Mouse (Mus musculus) cerebellum, postnatal 36 days (tissue): Measurements from ENCODE around the gene Hspg2.

Experiments used
- DNase-seq, 2 experiments: peaks; one replicate each; pipeline ENCODE4 v3.0.0; 2021 to 2022; ENCODE audit warnings: mixed read lengths in 2 of 2

The Hspg2 gene

DNA sequence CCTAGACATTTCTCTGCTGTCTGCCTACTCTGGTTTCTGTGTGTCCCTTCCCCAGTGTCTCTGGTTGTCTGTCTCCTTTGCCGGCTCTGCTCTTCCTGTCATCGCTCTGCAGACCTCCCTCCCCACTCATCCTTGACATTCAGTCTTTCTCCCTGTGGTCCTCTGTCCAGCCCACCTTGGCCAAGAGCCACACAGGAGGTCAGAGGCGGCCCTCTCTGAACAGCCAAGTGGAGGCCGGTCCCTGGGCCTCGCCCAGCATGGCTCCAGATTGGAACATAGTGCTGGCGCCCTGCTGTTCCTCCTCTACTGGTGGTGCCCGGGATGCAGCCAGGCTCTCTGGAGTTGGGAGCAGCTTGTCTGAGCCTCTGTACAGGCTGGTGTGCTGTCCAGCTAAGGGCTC is 34.2 kb downstream of the Hspg2 start:
- DNase-seq, result no peak

DNA sequence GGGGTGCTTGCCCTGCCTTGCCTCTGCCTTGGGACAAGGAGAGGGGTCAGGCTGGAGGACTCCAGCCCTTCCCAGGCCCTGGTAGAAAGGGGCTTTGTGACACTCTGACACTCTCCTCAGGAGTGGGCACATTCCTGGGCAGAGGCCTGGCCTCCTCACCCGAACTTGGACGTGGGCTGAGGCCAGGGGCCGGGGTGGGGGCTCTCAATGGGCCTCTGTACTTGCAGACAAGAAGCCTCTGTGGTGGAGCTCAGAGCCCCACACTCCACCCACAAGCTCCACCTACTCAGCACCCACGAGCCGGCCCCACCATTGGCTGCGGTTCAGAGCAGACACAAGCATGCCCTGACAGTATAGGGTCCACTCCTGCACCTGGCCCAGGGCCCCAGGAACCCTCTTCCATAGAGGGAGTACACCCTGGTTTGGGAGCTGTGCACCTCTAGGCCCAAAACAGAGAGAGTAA is 35.0 kb downstream of the Hspg2 start:
- DNase-seq, result no peak

DNA sequence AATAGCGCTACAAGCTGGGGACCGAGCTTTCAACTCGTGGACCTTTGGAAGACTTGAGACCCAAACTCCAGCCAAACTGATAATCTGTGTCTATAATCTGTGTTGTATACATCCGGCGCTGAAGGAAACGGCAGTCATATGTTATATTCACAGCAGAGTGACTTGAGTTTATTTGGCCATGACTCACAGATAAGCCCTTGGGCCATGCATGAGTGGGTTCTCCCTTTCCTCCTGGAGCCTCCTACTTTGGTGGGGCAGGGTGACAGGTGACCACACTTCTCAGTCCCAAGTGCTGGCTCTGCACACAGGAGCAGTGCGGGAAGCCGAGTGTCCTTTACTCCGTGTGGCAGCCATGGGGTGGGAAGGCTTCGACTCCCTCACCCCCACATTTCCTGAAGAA is 38.1 kb downstream of the Hspg2 start:
- no peak for DNase-seq

DNA sequence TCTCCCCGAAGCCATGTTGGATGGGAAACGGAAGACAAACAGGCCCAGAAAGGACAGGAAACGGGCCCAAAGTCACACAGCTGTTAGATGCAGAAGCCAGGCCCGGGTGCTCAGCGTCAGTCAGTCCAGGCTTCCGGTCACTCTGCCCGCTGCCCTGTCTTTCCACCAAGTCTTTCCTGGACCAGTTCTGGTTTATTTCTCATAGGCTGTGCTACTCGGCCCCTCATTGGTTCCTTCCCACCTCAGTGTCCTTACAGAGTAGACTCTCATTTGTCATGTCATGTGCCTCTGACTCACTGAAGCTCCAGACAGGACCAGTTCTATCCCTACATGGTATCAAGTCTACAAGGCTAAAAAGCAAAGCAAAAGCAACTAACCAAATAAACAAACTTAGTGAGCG is 41.0 kb downstream of the Hspg2 start:
- DNase-seq, result no peak

DNA sequence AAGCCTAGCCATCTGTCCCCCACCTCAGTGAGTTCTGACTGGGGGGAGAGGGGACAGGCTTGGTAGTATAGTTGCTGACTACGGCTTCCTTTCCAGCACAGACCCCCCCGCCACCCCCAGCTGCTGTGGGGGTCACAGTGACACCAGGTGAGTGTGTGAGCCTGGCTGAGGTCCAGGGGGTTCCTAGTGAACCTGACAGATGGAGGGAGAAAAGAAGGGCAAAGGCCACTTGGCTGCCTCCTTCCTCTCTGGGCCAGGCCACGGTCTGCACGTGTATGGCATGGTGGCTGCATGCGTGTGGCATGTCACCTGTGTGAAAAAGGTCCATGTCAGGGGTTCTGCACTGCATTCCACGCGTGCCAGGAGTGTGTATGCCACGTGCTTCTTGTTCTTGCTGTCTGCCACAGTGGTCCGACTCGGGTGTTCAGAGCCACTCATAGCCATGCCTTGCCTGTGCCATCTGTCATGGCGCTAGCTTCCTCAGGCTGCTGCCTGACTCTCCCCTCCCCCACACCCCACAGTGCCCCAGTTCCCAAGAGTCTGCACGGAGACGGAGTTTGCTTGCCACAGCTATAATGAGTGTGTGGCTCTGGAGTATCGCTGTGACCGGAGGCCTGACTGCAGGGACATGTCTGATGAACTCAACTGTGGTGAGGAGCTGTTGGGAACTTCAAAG is 41.6 kb downstream of the Hspg2 start:
- no peak for DNase-seq

DNA sequence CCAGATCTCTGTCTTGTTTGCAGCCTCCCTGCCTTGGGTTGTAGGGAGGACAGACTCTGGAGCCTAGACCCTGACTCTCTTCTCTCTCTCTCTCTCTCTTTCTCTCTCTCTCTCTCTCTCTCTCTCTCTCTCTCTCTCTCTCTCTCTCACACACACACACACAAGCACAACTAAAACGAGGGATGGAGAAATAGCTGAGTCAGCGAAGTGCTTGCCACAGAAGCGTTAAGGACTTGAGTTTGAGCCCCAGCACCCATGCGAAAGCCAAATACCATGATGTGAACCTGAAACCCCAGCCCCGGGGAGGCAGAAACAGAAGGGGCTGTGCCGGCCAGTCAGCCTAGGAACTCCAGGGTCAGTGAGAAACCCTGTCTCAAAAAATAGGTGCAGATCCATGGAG is 44.3 kb downstream of the Hspg2 start:
- DNase-seq, result no peak

DNA sequence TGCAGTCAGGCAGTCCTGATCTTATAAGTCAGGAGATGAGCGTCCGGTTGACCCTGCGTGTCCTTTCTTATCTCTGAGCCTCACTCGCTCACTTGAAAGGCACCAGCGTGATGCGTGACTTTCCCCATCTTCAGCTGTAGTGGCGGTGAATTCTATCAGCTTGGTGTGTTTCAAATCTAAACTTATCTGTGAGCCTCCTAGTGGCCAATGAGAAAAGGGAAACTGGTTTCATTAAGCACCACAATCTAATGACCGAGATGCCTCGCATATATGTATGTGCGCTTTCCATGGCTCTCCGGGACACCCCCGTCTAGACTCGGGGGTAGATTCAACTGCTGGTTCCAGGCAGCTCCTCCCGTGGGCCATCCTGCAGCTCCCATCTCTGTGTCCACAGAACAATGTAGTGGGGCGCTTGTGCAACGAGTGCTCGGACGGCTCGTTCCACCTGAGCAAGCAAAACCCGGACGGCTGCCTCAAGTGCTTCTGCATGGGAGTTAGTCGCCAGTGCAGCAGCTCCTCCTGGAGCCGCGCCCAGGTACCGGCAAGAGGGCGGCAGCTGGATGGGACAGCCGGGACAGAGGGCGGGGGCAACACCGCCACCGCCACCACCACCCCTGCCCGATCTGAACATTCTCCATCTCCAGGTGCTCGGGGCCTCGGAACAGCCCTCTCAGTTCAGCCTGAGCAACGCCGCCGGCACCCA is 49.6 kb downstream of the Hspg2 start:
- no peak for DNase-seq

DNA sequence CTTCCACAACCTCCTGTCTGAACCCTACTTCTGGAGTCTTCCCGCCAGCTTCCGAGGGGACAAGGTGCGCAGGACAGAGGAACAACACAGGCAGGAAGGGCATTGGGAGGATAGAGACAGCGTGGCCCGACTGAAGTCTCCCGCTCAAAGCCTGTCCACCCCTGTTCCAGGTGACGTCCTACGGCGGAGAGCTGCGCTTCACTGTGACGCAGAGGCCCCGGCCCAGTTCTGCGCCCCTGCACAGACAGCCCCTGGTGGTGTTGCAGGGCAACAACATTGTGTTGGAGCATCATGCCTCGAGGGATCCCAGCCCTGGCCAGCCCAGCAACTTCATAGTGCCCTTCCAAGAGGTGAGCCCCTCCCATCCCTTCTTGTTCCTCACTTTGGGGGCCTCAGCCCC is 50.2 kb downstream of the Hspg2 start:
- no peak for DNase-seq

DNA sequence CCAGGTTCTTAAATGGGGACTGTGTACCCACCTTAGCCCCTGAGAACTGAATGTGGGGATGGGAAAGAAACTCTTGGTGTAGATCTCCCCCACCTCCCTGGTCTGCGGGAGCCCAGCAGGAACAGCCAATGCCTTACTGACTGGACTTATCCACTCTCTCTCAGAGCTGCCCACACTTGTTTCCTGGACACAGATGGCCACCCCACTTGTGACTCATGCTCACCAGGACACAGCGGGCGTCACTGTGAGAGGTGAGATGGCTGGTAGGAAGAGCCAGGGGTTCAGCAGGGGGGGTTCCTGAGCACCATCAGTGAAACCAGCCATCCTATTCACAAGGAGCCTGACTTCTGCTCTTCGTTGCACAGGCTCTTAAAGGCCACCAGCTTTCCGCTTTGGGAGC is 51.8 kb downstream of the Hspg2 start:
- peak; percentile 24 to 31 for DNase-seq

DNA sequence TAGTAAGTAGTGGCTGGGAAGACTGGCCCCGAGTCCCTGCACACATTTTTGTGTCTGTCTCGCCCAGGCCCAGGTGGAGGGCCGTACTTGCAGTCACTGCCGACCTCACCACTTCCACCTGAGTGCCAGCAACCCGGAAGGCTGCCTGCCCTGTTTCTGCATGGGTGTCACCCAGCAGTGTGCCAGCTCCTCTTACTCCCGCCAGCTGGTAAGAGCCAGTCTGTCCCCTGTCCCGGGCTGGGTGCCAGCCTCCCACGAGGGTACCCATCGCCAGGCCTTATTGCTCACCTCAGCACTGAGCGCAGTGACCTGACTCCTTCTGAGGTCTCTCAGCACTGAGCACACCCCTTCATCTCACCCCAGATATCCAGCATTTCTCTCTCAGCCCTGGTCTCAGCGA is 53.4 kb downstream of the Hspg2 start:
- peak; percentile 61 to 73 for DNase-seq

DNA sequence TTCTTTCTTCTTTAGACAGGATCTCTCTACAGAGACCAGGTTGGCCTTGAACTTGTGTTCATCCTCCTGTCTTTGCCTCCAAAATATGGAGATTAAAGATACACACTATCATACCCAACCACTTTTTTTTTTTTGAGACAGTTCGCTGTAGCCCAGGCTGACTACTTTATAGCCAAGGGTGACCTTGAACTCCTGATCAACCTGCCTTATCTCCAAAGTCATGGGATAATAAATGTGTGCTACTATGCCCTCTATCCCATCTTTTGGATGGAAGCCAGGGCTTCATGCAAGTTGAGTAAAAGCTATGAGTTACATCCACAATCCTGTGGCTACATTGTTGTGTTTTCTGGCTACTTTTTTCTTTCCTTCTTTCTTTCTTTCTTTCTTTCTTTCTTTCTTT is 56.9 kb downstream of the Hspg2 start:
- DNase-seq, result no peak

DNA sequence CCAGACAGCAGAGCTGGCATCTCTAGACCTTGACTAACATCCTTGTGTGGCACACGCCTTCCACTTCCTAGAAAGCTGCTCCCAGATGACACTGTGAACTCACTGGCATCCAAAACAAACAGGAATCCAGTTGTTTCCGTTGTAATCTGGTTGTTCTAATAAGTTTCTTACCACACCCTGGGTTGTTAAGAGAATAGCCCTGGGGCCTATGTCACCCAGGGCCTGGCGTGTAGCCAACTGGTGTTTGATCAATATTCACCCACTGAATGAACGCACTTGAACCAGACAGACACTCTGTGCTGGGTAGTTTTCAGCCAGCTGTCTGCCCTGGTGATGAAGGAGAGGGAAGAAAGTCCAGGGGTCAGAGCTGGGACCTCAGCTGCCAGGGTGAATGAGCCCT is 58.8 kb downstream of the Hspg2 start:
- no peak for DNase-seq

DNA sequence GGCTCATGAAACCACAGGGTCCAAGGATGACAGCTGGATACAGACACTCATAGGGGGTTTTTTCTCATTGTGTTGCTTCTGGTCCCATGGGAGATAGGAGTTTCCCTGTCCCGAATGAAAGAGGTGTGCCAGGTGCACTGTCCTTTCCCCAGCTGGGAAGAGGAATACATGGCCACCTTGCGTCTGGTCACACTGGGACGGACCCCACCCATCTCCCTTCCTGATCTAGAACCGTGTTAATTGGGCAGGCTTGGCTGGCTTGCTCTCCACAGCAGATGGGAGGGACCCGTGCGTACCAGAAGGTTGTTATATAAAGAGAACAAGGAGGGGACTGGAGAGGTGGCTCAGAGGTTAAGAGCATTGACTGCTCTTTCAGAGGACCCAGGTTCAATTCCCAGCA is 59.3 kb downstream of the Hspg2 start:
- no peak for DNase-seq

DNA sequence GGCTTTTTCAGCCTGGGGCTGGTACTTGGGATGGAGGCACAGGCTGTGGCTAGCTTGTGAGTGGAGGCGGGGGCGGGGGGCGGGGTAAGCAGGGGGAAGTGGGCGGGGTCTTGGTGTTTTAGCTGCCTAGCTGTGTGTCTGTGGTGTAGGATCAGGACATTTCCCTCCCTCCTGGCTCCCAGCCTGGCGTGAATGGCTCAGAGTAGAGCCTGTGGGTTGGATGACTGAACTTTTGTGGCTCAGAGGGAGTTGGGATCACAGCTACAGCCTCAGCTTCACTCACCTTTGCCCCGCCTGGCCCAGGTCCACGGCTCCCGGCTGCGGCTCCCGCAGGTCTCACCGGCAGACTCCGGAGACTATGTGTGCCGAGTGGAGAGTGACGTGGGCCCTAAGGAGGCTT is 71.8 kb downstream of the Hspg2 start:
- no peak for DNase-seq

DNA sequence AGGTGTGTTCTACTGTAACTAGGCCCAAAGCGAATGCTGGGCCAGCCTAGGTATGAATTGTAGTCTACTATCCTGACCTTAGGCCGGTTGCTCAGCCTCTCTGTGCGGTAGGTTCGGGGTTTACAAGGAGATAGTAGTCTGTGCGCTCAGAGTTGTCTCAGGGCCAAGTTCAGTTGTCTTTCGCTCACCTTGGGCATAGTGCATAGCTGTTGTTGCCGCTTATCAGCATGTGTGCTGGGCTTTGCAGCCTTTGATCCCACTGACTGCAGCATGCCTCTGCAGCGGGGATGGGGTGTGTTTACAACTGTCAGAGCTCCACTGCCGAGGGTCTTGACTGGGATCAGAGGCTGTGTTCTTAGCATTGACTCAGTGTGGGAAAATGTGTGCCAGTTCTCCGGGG is 74.4 kb downstream of the Hspg2 start:
- no peak for DNase-seq

DNA sequence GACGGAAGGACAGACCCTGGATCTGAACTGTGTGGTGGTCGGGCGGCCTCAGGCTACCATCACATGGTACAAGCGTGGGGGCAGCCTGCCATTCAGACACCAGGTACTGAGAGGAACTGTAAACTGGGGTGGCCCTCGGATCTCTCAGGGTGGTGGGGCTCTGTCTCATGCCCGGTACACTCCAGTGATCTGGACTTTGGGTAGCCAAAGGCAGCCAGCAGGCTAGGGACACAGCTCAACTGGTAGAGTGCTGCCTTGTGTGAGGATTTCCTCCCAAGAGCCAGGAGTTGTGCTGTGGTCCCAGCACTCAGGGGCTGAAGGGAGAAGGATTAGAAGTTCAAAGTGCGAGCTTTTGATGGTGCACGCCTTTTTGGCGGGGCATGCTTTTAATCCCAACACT is 77.0 kb downstream of the Hspg2 start:
- no peak for DNase-seq

DNA sequence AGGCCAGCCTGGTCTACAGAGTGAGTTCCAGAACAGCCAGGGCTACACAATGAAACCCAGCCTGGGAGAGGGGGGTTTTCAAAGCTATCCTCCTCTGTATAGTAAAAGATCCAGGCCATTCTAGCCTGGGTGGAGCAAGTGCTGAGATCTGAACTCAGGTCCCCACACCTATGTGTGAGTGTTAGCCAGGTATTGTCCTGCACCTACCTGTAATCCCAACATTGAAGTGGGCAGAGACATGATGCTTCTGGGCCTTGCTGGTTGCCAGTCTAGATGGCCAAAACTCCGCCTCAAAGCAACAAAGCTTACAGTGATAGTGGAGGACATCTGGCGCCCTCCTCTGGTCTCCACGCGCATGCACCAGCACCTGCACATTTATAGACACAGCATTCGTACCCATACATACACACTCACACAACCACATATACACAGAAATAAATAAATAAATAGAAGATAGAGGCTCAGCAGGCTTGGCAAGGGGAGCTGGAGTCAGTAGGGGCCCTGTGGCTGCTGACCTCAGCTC is 77.5 kb downstream of the Hspg2 start:
- peak; percentile 36 to 50 for DNase-seq

DNA sequence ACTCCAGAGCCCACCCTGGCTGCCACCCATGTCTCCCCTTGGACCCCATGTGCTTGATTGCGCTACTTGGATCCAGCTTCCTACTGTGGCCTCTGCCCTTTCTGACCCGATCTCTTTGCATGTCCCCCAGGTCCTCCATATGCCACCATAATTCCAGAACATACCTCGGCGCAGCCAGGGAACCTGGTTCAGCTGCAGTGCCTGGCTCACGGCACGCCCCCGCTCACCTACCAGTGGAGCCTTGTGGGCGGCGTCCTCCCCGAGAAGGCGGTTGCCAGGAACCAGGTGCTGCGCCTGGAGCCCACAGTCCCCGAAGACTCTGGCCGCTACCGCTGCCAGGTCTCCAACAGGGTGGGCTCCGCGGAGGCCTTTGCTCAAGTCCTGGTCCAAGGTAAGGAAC is 84.9 kb downstream of the Hspg2 start:
- peak; percentile 54 to 65 for DNase-seq

DNA sequence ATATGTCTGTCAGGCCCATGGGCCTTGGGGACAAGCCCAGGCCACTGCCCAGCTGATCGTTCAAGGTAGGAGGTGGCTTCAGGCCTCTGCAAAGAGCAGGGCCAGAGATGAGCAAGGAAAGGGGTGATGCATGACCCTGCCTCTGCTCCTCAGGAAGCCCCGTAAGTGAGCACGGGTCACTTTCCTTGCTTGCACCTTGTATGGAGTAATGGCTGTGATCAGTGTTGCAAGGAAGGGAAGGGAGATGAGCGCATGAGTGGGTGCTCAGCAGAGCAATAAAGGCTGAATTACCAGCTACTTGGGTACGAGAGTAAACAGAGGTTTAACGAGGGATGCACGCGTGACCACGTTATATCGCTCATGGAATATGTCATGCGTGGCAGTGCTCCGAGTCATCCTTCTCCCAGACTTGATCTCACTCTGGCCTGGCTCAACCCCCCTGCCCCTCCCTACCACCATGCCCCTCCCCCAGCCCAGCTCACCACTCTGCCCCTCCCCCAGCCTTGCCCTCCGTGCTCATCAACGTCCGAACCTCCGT is 88.2 kb downstream of the Hspg2 start:
- DNase-seq, result no peak

DNA sequence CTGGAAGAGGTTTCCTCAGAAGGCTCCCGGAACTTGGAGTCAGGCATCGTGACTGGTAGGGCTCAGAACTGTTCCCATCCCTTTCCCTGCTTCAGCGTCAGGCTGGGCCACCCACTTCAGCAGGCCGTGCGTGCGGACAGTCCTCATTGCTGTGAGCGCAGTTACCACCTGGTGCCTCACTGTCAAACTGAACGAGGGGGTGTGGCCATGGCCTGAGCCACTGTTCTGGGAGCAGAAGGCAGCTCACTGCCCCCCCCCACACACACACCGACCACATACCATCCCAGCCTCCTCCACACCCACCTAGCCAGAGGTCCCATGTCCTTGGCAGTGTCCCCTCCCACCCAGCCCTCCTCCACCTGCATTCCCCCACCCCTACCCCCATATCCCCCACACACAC is 101.3 kb downstream of the Hspg2 start:
- DNase-seq, result no peak

DNA sequence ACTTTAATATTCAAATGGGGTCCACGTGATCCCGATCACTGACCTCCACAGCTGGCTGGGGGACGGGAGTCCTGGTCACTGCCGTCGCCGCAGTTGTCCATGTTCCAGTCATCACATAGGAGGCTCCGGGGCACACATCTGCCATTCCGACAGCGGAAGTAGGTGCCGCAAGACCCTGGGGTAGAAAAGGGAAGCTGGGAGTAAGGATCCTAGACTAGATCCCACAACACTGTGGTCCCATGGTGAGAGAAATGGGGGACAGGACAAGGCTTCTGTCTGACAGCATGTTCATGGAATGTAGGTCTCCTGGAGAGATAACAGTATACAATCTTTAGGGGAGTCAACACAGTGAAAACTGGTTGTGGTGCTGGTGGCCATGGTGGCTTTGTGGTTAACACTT is 105.9 kb downstream of the Hspg2 start, which contains the start of gene Ldlrad2:
Gene Ldlrad2, minus strand, starts transcription at position 101 of the 400 bp plus-strand sequence.
- DNase-seq, result no peak

DNA sequence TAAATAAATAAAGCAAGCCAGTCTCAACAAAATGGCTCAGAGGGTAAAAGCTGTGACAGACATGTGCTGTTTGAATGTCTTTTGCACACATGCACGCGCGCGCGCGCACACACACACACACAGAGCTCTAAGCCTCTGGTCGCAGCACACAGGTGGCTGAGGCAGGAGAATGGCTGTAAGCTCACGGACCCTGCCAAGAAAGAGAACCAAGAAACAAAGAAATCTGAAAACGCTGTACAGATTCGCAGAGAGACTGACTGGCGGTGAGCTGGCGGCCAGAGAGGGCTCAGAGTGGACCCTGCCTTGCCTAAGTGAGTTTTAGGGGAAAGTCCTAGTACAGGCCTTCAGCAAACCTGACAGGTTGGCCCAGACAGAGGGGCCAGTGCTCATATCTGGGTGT is 108.9 kb downstream of the Hspg2 start:
- no peak for DNase-seq

DNA sequence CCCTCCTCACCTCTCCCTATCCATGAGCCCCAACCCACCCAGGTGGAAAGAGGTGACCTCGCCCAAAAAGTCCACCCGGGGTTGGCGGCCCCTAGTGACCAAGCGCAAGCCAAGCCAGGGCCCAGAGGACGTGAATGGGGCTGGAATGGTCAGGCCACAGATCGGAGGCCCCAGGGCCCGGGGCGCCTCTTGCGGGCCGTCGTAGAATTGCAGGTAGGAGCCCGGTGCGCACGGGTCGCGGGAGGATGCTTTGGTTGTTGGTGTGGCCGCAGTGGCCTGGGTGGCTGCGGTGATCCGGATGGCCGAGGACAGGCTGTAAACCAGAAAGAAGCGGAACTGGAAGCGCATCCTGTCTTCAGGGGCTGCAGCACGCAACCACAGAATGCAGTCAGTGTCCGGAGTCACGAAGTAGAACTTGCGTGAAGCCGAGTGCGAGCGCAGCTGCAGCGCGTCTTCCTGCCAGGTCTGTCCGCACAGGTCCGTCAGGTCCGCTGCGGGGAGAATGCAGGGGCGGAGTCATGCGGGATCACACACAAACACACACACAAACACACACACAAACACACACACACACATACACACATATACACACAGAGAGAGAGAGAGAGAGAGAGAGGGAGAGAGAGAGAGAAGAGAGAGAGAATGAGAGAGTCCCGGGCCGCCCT is 109.7 kb downstream of the Hspg2 start:
- DNase-seq, result peak; percentile 79 to 84

DNA sequence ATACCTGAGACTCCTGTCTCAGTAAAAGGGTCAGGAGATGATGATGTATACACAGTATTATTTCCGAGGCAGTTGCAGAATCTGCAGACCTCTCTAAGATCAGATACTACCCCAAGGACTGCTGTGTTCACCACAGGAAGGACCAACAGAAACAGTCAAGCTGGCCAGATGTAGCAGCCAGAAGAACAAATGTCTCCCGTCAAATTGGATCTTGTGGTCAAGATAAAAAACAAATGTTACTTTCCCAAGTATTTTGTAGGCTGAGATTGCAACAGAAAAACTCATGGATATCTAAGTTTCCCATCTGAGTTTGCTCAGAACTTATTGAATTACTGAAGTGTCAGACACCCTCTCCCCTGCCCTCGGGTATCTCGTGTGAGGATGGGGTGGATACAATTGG is 111.2 kb downstream of the Hspg2 start:
- DNase-seq, result no peak
